Mouse (Mus musculus) spleen, adult 2 months (tissue): ENCODE results near the gene Pfkfb3.

Experiments
- CTCF ChIP-seq: fragments of 200-500 bp; IDR thresholded peaks from 2 replicates; pipeline ENCODE4 v1.5.1; 2011; ENCODE audit warnings: mild to moderate bottlenecking, inconsistent platforms; ENCODE audit not compliant: insufficient read depth, insufficient read length, insufficient replicate concordance; ENCODE audit errors: extremely low read depth
- POLR2A ChIP-seq: fragments of 200-500 bp; IDR thresholded peaks from 2 replicates; pipeline ENCODE4 v1.6.1; 2011; ENCODE audit warnings: low read depth, low read length, inconsistent platforms

DNA sequence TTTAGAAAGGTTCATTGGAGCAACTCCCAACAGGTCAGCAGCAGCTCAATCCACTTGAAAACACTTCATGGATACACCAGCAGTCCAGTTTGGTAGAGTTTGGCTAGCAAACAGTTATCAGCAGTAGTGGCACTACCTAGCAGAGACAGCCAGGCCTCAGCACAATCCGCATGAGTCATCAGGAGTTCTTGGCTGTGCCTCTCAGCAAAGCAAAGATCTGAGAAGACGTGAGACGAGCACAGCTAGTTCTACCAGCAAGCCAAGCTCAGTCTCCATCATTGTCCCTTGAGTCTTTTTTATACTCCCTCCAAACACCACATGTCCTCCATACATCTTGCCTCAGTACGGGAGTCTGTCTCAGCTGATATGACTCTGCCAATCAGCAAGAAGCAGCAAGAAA lies 25.5 kb upstream of the Pfkfb3 start:
- TF ChIP-seq CTCF = no peak
- TF ChIP-seq POLR2A = no peak
